Mouse (Mus musculus) gonadal fat pad, adult 2 months (tissue): ENCODE measurements around the gene Psma7. TPM values are rescaled to one million over a fixed set of nuclear protein-coding genes. Genes with fewer than 3 reads are reported as not detected.

Source experiments
- DNase-seq: peaks from one replicate; pipeline ENCODE4 v3.0.0-alpha.2; 2012; ENCODE audit warnings: low read depth
- polyA plus RNA-seq: library from polyadenylated mRNA; depleted of rRNA; stranded (reverse); fragments of >200 nt; gene quantifications from 2 replicates; pipeline ENCODE4 v1.2.3, GENCODE M21; 2012

Psma7 gene
- polyA plus RNA-seq, 1 experiment, result 271 TPM

DNA sequence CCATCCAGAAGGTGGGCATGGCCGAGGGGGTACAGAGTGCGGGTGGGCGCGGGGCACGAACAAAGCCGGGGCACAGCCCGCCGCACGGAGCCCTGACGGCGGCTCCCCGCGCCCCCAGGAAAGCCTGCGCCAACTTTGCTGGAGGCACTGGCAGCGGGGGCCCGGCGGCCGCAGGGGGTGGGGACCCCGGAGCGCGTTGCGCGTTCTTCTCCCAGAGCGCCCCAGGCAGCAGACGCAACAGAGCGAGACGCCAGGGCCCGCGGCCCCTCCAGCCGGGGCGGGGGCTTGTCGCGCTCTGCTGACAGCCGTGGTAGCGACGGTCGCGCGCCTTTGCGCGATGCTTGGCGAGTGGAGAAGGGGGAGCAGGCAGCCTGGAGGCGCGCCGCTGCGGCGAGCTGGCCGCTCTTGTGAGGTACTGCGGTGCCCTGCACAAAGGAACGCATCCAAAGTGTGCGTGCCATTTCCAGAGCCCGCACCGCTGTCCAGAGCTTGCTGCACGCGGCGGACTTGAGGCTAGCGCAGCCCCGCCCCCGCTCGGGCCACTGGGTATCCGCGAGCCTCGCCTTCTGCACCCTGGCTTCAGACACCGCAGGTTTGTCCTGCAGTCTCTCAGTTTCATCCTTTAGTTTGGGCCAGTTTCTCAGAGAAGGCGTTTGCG lies 754 bp upstream of the Psma7 start:
- no peak for DNase-seq

DNA sequence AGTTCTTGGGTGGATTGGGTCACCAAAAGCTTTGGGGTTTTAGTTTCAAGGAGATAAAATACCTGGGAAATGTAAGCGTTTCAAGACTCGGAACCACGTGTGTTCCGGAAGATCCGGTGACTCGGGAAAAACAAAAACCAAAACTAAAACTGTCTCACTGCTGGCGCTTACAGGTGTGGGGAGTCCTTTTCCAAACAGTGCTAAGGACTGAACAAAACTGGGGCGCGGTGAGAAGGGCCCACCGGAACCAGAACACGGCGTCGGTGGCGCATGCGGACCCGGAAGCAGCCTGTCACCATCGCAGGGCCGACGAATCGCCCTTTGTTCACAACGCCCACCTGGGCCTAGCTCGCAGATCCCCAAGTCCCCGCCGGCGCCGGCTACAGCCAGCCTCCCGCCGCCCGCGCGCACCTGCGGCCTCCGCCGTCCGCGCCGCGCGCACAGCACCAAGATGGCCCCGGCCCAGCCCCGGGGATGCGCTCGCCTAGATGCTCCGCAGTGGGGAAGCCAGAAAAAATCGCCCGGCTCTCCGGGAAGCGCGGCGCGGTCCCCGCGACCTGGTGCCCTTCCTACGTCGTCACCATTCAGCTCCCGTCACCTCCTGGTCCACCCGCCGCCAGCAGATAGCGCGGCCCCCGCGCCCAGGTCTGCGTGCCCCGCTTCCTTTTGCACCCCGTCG lies 517 bp downstream of the Psma7 start:
- no peak for DNase-seq

GRCm38 (mm10) chr2:180040406-180040805 lies 1.8 kb downstream of the Psma7 start:
- no peak for DNase-seq

- no peak for DNase-seq
These were observed 7.5 kb downstream of the Psma7 start for GRCm38 (mm10) chr2:180034753-180035152.

GRCm38 (mm10) chr2:180033956-180034355 lies 8.3 kb downstream of the Psma7 start:
- DNase-seq, result no peak

- DNase-seq, result no peak
These were observed 9.3 kb downstream of the Psma7 start for GRCm38 (mm10) chr2:180032925-180033324.

GRCm38 (mm10) chr2:180031270-180031669 lies 11.0 kb downstream of the Psma7 start:
- DNase-seq, result no peak

- no peak for DNase-seq
These were observed 14.5 kb downstream of the Psma7 start for GRCm38 (mm10) chr2:180027768-180028167.

DNA sequence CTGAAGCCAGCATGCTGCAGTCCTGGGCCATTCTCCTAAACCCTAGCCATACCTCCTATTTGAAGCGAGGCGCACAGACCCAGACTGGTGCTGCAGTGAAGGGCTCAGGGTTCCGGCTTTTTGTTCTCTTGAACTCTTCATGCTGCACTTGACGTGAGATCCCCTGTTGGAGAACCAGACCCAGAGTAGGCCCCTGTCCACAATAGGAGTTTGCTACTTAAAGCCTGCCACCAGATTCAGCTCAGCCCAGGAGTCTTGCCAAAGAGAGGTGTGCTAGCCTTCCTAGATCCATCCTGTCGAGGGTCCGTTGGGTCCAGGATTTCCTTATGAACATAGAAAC lies 16.4 kb downstream of the Psma7 start:
- no peak for DNase-seq

GRCm38 (mm10) chr2:180025135-180025860 lies 16.9 kb downstream of the Psma7 start:
- DNase-seq, result no peak

DNA sequence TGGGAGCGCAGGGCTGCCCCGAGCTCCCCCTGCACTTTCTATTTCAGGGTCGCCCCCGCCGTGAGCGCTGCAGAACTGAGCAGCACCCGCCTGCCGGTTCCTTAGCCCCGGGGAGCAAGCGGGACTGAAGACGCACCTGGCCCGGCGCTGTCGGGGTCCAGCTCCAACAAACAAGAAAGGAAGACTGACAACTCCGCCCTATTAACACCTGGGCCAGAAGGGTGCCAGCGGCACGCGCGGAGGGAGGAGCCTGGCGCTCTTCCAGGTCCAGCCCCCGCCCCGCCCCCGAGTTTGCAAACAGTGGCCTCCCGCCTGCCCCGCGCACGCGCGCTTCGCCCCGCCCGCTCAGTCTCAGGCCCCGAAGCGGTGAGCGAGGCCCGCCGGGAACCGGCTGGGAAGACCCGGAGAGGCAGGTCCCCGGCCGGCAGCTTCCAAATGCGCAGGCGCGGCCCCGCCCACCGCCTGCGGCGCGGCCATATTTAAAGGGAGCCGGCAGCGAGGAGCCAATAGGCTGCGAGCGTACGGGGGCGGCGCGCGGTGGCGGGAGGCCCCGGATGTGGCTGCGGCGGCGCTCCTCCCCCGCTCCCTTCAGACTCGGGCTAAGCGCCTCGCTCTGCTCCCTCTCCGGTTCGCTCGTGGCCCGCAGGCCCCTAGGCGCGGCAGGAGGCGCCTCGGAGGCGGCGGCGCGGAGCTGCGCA lies 17.7 kb downstream of the Psma7 start, which contains the start of gene Lsm14b:
Gene Lsm14b (plus strand): TSS at position 587 of the 698 bp plus-strand sequence.
- peak; percentile 62 for DNase-seq

DNA sequence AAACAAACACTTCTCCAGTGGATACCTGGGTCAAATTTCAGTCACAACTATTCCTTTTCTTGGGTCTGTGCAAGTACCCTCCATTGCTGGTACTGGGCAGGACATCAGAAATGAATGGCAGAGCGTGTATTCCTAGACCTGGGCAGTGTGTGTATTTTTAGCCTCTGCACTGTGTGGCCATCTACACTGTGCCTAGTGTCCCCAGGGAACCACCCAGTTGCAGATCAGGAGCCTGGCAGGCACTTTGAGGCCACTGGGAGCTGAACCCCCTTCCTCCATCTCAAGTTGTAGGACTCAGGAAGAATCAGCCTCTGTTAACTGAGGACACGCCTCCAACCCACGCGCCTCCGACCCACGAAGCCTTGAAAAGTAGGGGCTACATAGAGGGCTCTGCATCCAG lies 19.5 kb downstream of the Psma7 start:
- DNase-seq, result no peak

DNA sequence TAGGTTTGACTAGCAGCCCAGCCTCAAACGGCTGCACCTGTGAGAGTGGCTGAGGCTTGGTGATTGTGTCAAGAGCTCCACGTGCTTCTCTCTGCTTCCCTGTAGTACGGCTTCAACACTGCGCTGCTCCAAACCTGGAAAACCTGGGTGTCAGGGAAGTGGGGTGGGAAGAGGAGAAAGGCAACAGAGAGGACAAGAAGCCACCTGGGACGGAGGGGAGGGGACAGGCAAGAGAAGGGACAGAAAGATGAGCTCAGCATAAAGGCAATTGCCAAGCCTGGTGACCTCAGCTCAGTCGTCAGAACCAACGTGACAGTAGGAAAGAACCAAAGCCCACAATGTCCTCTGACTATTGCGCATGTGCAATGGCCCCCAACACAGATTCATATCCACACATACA lies 21.3 kb downstream of the Psma7 start:
- no peak for DNase-seq

GRCm38 (mm10) chr2:180020091-180020661 lies 22.1 kb downstream of the Psma7 start:
- no peak for DNase-seq

- no peak for DNase-seq
These were observed 23.7 kb downstream of the Psma7 start for GRCm38 (mm10) chr2:180018573-180018972.

DNA sequence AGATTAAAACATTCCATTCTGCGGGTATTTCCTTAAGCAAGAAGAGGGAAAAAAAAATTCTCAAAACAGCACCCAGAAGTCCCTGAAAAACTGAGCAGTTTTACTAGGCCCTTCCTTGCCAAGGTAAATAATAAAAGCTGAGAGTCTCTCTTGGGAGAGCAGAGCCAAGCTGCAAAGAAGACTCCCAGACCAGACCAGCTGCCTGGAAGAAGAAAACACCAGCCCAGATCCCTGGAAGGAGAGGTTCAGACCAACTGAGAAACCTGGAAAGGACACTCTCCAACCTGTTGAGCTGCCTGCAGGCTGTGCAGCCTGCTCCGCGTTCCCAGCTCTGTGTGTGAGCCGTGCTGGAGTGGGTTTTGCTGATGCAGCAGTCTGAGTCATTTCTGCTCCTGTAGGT lies 24.6 kb downstream of the Psma7 start:
- no peak for DNase-seq

DNA sequence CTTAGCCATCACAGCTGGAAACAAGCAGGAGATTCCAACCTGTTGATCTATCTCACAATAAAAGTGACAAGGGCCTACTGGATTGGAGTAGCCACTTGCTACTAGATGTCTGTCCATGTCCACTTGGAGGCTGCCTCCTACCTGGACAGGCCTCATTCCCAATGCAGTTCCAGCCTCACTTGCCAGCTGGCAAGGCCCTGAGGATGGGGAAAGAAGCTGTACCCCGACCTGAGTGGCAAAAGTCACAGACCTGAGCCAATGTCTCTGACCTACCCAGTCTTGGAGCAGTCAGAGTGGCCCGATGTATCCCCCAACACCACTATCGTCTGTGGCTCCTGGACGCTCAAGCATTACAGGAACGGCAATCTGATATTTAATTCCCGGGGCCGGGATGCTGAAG lies 28.5 kb downstream of the Psma7 start:
- DNase-seq, result no peak

DNA sequence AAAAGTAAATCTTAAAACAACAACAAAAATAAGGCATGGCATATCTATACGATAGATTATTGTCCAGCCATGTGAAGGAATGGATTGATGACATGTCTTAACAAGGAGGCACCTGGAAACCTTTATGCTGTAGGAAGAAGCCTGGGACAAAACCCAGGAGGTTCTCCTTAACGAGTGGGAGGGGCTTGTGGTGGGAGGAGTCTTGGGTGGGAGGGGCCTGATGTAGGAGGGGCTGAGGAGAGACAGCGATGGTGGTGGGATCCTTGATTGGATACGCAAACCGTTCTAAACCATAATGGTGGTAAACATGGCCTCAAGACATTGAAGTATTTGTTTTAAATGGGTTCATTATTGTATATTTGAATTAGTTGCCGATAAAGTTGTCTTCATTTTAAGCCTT lies 30.9 kb downstream of the Psma7 start:
- no peak for DNase-seq

- DNase-seq, result no peak
These were observed 31.5 kb downstream of the Psma7 start for GRCm38 (mm10) chr2:180010686-180011085.

DNA sequence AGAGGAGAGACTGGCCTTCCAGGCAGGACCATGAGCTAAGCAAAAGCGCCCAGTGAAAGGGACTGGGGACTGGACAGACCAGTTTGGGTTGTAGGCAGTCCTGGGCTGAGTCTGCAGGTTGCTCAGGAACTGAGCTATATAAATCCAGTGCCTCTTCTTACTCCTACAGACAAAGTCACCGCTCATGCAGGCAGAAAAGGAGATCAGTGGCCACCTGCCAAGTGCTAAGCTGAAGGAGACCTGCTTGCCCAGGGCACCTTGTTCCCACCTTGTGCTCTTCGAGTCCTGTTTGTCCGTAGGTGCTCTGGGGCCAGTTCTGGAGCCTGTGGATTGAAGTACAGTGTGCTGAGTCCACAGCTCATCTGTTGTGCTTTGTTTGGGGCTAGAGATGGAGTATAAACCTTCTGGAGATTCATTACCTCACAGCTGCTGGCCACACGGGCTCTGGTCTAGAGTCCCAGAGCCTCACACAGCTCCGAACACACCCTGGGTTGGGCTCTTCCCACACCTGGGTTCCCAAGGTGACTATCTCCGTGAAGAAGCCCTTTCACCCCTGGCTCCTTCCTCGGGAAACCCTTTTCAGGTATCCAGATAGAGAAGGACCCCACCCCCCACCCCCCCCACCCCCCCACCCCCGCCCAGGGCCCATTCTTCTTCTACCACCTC lies 35.7 kb downstream of the Psma7 start:
- DNase-seq, result no peak

- DNase-seq, result no peak
These were observed 36.4 kb downstream of the Psma7 start for GRCm38 (mm10) chr2:180005656-180006351.
